Mouse (Mus musculus): Measurements from ENCODE around the gene Urb2. TPM values are rescaled to one million over a fixed set of nuclear protein-coding genes. Genes with fewer than 3 reads are reported as not detected.

Gene Urb2
- polyA plus RNA-seq, 1 experiment from 2014 or later: 6.7 TPM

DNA sequence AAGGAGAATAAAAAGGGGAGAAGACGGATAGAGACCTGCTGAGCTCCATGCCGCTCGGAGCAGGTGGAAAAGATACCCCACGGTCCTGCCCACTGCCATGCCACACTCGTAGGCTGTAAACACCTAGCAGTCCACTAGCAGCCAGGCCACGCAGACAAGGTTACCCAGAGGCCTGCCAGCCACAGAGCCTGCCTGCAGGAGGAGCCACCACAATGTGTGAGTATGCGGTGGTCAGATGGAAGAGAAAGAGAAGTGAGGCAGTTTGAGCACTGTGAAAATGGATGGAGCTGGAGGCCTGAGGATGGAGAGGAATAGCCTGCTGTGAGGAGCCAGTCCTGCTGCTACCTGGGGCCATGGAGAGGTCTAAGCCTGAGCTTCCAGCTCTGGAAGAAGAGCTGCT, 62.3 kb downstream of the Urb2 start:
- DNase-seq (ENCODE audit: low spot score): no peak
- H3K4me1 ChIP-seq (ENCODE audit: control insufficient read depth, insufficient read depth, low read length): no peaks in the 10 kb centered on the region
- H3K9me3 ChIP-seq (replicated peaks; ENCODE audit: control insufficient read depth, low read length): no peaks in the 10 kb centered on the region
- H3K4me2 ChIP-seq (ENCODE audit: low read depth, low read length): no peak overlapping the region
- no peaks in the 10 kb centered on the region for H3K36me3 ChIP-seq (replicated peaks; ENCODE audit: control insufficient read depth, insufficient read depth, low read depth, low read length)
- no peak overlapping the region for H3K27ac ChIP-seq (replicated peaks; ENCODE audit: low read depth, low read length)
- no peak for ATAC-seq (replicated peaks; ENCODE audit: insufficient number of reproducible peaks, low FRiP score, low TSS enrichment, low read depth)
- WGBS: 88% methylated on average over 7 of the region's 7 CpGs
- H3K27me3 ChIP-seq (ENCODE audit: control insufficient read depth, insufficient read depth, low read length): no peaks in the 10 kb centered on the region
- no peak overlapping the region for H3K9ac ChIP-seq (replicated peaks; ENCODE audit: low read length)
- H3K4me3 ChIP-seq (ENCODE audit: low read depth, low read length): no peak overlapping the region

DNA sequence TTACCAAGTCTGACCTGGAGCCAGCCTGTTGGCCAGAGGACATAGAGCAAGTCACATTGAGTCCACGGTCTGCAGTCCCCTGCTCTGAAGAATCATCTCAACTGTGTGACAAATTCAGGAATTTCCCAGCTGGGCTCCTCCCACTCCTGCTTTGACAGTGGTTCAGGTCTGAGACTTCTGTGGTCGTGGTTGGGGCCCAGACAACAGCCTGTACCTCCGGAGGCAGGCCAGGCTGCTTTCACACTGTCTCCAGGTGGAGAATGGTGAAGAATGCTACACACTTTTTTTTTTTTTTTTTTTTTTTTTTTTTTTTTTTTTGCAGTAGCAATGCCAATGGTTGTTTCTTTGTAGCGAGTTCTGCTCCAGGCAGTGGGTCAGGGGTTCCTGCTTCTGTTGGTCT, 64.4 kb downstream of the Urb2 start:
- Histone ChIP-seq H3K4me1 (ENCODE audit: control insufficient read depth, insufficient read depth, low read length) (no peaks in the 10 kb centered on the region), H3K27ac (replicated peaks; ENCODE audit: low read depth, low read length) (no peak overlapping the region), H3K4me2 (ENCODE audit: low read depth, low read length) (no peak overlapping the region), H3K36me3 (replicated peaks; ENCODE audit: control insufficient read depth, insufficient read depth, low read depth, low read length) (no peaks in the 10 kb centered on the region), H3K9me3 (replicated peaks; ENCODE audit: control insufficient read depth, low read length) (no peaks in the 10 kb centered on the region), H3K4me3 (ENCODE audit: low read depth, low read length) (no peak overlapping the region), H3K9ac (replicated peaks; ENCODE audit: low read length) (no peak overlapping the region), H3K27me3 (ENCODE audit: control insufficient read depth, insufficient read depth, low read length) (no peaks in the 10 kb centered on the region)
- ATAC-seq (replicated peaks; ENCODE audit: insufficient number of reproducible peaks, low FRiP score, low TSS enrichment, low read depth) (no peak), DNase-seq (ENCODE audit: low spot score) (no peak)
- 74% methylated on average over 4 of the region's 4 CpGs for WGBS

DNA sequence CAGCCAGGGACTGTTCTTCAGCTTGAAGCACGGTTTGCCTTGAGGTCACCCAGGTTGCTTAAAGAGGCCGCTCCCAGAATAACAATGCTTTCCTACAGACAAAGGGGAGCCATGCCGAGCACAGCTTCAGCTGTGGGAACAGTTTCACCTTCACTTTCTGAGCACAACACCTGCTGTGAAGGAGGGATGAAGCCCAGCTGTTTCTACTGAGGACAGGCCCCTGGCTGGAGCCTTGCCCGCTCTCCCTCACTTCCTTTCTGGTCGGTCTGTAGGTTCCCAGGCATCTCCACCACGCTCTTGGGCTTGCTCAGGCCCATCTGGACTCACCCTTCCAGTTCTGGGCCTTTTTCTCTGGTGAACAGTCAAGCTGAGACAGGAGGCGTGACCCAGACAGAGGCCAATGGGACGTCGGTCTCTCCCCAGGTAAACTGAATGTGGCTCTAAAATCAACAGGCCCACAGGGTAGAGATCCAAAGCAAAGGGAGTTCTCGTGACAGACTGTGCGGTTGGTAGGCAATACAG, 66.8 kb downstream of the Urb2 start:
- Histone ChIP-seq H3K27ac (replicated peaks; ENCODE audit: low read depth, low read length) (no peak overlapping the region), H3K4me2 (ENCODE audit: low read depth, low read length) (no peak overlapping the region), H3K36me3 (replicated peaks; ENCODE audit: control insufficient read depth, insufficient read depth, low read depth, low read length) (no peaks in the 10 kb centered on the region), H3K4me3 (ENCODE audit: low read depth, low read length) (no peak overlapping the region), H3K4me1 (ENCODE audit: control insufficient read depth, insufficient read depth, low read length) (no peaks in the 10 kb centered on the region), H3K9ac (replicated peaks; ENCODE audit: low read length) (no peak overlapping the region), H3K9me3 (replicated peaks; ENCODE audit: control insufficient read depth, low read length) (no peaks in the 10 kb centered on the region), H3K27me3 (ENCODE audit: control insufficient read depth, insufficient read depth, low read length) (no peaks in the 10 kb centered on the region)
- WGBS: 37% methylated on average over 11 of the region's 11 CpGs
- ATAC-seq (replicated peaks; ENCODE audit: insufficient number of reproducible peaks, low FRiP score, low TSS enrichment, low read depth) (no peak), DNase-seq (ENCODE audit: low spot score) (no peak)

DNA sequence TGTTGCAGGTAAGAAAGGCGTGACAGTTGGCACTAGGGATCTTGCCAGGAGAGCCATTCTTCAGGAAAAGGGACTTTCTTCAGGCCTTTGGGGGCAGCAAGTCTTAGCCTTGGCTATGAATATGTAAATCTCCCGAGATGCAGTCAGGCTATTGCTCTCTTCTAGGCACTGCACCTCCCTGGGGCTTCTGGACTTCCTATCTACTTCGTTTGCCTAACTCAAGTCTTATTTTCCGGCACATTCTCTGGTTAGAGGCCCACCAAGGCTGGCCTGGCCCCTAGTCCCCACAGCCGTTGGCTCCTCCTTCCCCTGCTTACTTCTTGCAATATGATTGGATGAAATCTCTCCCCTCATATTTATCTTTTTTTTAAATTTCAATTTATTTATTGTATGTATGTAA, 67.7 kb downstream of the Urb2 start:
- H3K9ac ChIP-seq (replicated peaks; ENCODE audit: low read length): no peak overlapping the region
- H3K4me3 ChIP-seq (ENCODE audit: low read depth, low read length): no peak overlapping the region
- no peak overlapping the region for H3K27ac ChIP-seq (replicated peaks; ENCODE audit: low read depth, low read length)
- no peaks in the 10 kb centered on the region for H3K9me3 ChIP-seq (replicated peaks; ENCODE audit: control insufficient read depth, low read length)
- no peak for ATAC-seq (replicated peaks; ENCODE audit: insufficient number of reproducible peaks, low FRiP score, low TSS enrichment, low read depth)
- no peak overlapping the region for H3K4me2 ChIP-seq (ENCODE audit: low read depth, low read length)
- H3K27me3 ChIP-seq (ENCODE audit: control insufficient read depth, insufficient read depth, low read length): no peaks in the 10 kb centered on the region
- H3K36me3 ChIP-seq (replicated peaks; ENCODE audit: control insufficient read depth, insufficient read depth, low read depth, low read length): no peaks in the 10 kb centered on the region
- no peak for DNase-seq (ENCODE audit: low spot score)
- WGBS: 82% methylated on average over 5 of the region's 5 CpGs
- H3K4me1 ChIP-seq (ENCODE audit: control insufficient read depth, insufficient read depth, low read length): no peaks in the 10 kb centered on the region

DNA sequence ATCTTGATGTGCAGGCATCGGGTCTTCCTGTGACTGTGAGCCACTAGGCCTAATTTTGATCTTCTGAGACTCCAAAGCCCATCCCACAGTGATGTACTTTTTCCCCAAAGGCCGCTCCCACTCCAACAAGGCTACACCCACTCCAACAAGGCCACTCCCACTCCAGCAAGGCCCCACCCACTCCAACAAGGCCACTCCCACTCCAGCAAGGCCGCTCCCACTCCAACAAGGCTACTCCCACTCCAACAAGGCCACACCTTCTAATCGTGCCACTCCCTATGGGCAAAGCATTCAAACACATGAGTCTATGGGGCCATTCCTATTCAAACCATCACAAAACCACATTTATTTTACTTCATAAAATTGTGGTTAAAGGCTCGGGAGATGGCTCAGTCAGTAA, 69.2 kb downstream of the Urb2 start:
- Histone ChIP-seq H3K27ac (replicated peaks; ENCODE audit: low read depth, low read length) (no peak overlapping the region), H3K9ac (replicated peaks; ENCODE audit: low read length) (no peak overlapping the region), H3K4me2 (ENCODE audit: low read depth, low read length) (no peak overlapping the region), H3K4me3 (ENCODE audit: low read depth, low read length) (no peak overlapping the region), H3K4me1 (ENCODE audit: control insufficient read depth, insufficient read depth, low read length) (no peaks in the 10 kb centered on the region), H3K9me3 (replicated peaks; ENCODE audit: control insufficient read depth, low read length) (no peaks in the 10 kb centered on the region), H3K27me3 (ENCODE audit: control insufficient read depth, insufficient read depth, low read length) (no peaks in the 10 kb centered on the region), H3K36me3 (replicated peaks; ENCODE audit: control insufficient read depth, insufficient read depth, low read depth, low read length) (no peaks in the 10 kb centered on the region)
- ATAC-seq (replicated peaks; ENCODE audit: insufficient number of reproducible peaks, low FRiP score, low TSS enrichment, low read depth): no peak
- 88% methylated on average over 5 of the region's 5 CpGs for WGBS
- DNase-seq (ENCODE audit: low spot score): no peak

MicroRNAs encoded within 50 kb of the gene (microRNA counts, 519-probe panel; counts per million panel counts)
- not detected for microRNA mmu-miR-1967

Small RNA genes lying within 50 kb of the gene (microRNA-seq; reads per million reads assigned to microRNA genes)
- gene Mir1967 (ENCODE audit: borderline number of aligned reads): not detected

Other genes starting within 250 kb of the Urb2 start
- gene Rab4a, start 215.5 kb upstream of the Urb2 start, polyA plus RNA-seq (2014; fragmentation: Nextera tagmentation; extraction: Ambion mirVana): 56.7 and 57.3 TPM in 2 replicates
- 5.6 and 6.9 TPM in 2 replicates for gene Ccsap, start 161.3 kb upstream of the Urb2 start, polyA plus RNA-seq (2014; fragmentation: Nextera tagmentation; extraction: Ambion mirVana)
- 4.9 and 10.2 TPM in 2 replicates for gene Acta1, start 126.8 kb upstream of the Urb2 start, polyA plus RNA-seq (2014; fragmentation: Nextera tagmentation; extraction: Ambion mirVana)
- gene Nup133, start 72.2 kb upstream of the Urb2 start, polyA plus RNA-seq (2014; fragmentation: Nextera tagmentation; extraction: Ambion mirVana): 55.2 and 63.0 TPM in 2 replicates
- 18.8 TPM in 2 replicates for gene Abcb10, start 38.4 kb upstream of the Urb2 start, polyA plus RNA-seq (2014; fragmentation: Nextera tagmentation; extraction: Ambion mirVana)
- gene Taf5l, start 111 bp upstream of the Urb2 start, polyA plus RNA-seq (2014; fragmentation: Nextera tagmentation; extraction: Ambion mirVana): 45.1 TPM in 2 replicates
- 52.5 and 54.7 TPM in 2 replicates for gene Galnt2, start 209.9 kb downstream of the Urb2 start, polyA plus RNA-seq (2014; fragmentation: Nextera tagmentation; extraction: Ambion mirVana)